Mouse (Mus musculus) kidney, adult 11 months (tissue): Measurements from ENCODE around the gene Hoxa13.
A peak's percentile ranks its signal among the peaks of the same experiment; 100 is the strongest.

Experiments
- DNase-seq: peaks from one replicate; pipeline ENCODE4 v3.0.0; 2022

The Hoxa13 gene

GRCm38 (mm10) chr6:52260654-52261575 lies at the start of gene Hoxa13:
TSS of gene Hoxa13 (minus strand) at chr6:52260880.
- no peak for DNase-seq

GRCm38 (mm10) chr6:52310366-52310765 lies 49.7 kb upstream of the Hoxa13 start:
- peak; percentile 65 for DNase-seq

GRCm38 (mm10) chr6:52309766-52310165 lies 49.1 kb upstream of the Hoxa13 start:
- peak; percentile 53 for DNase-seq

- peak; percentile 65 for DNase-seq
Observed at GRCm38 (mm10) chr6:52305877-52306389, 45.3 kb upstream of the Hoxa13 start.

- no peak for DNase-seq
Observed at GRCm38 (mm10) chr6:52303426-52303825, 42.7 kb upstream of the Hoxa13 start.

GRCm38 (mm10) chr6:52300806-52301205 lies 40.1 kb upstream of the Hoxa13 start:
- no peak for DNase-seq

- peak; percentile 54 for DNase-seq
Observed at GRCm38 (mm10) chr6:52298511-52298910, 37.8 kb upstream of the Hoxa13 start.

- no peak for DNase-seq
Observed at GRCm38 (mm10) chr6:52294616-52295015, 33.9 kb upstream of the Hoxa13 start.

- DNase-seq: no peak
Observed at GRCm38 (mm10) chr6:52292328-52292727, 31.6 kb upstream of the Hoxa13 start.

- DNase-seq: no peak
Observed at GRCm38 (mm10) chr6:52291021-52291860, 30.6 kb upstream of the Hoxa13 start.

GRCm38 (mm10) chr6:52290186-52290585 lies 29.5 kb upstream of the Hoxa13 start:
- no peak for DNase-seq

GRCm38 (mm10) chr6:52283896-52284295 lies 23.2 kb upstream of the Hoxa13 start:
- DNase-seq: no peak

- DNase-seq: no peak
Observed at GRCm38 (mm10) chr6:52281084-52281483, 20.4 kb upstream of the Hoxa13 start.

GRCm38 (mm10) chr6:52276920-52277319 lies 16.2 kb upstream of the Hoxa13 start:
- no peak for DNase-seq

- no peak for DNase-seq
Observed at GRCm38 (mm10) chr6:52276382-52276781, 15.7 kb upstream of the Hoxa13 start.

- no peak for DNase-seq
Observed at GRCm38 (mm10) chr6:52275563-52276280, 15.0 kb upstream of the Hoxa13 start.

GRCm38 (mm10) chr6:52274576-52274975 lies 13.9 kb upstream of the Hoxa13 start:
- DNase-seq: no peak

GRCm38 (mm10) chr6:52273656-52274280 lies 13.1 kb upstream of the Hoxa13 start:
- no peak for DNase-seq

- no peak for DNase-seq
Observed at GRCm38 (mm10) chr6:52272766-52273655, 12.3 kb upstream of the Hoxa13 start.

- DNase-seq: peak; percentile 67
Observed at GRCm38 (mm10) chr6:52270494-52271480, 10.1 kb upstream of the Hoxa13 start.
